Mouse (Mus musculus) intestine, embryonic 14.5 days (tissue): ENCODE data around the gene St8sia1. TPM values are rescaled to one million over a fixed set of nuclear protein-coding genes. Genes with fewer than 3 reads are reported as not detected.

ENCODE experiments used
- ATAC-seq: fragments of 200-750 bp; cut with Nextera tagmentation; replicated peaks from 2 replicates; pipeline ENCODE4 v1.8.0; 2017; ENCODE audit warnings: low read depth, moderate number of reproducible peaks, moderate TSS enrichment, moderate library complexity; ENCODE audit not compliant: low FRiP score, low TSS enrichment
- DNase-seq: peaks from one replicate; pipeline ENCODE4 v3.0.0-alpha.2; 2018; ENCODE audit warnings: low spot score
- H3K27ac ChIP-seq: fragments of 300-500 bp; sonication (generic); 2 replicates; pipeline ENCODE4 v1.5.1; 2014; ENCODE audit warnings: low read depth, mild to moderate bottlenecking, control low read depth
- H3K27me3 ChIP-seq: fragments of 300-500 bp; sonication (generic); replicated peaks from 2 replicates; pipeline ENCODE4 v1.6.1; 2014; ENCODE audit warnings: low read length, control low read depth; ENCODE audit not compliant: control insufficient read depth, insufficient read depth
- H3K36me3 ChIP-seq: fragments of 300-500 bp; sonication (generic); 2 replicates; pipeline ENCODE4 v1.6.1; 2014; ENCODE audit warnings: low read length, control low read depth; ENCODE audit not compliant: control insufficient read depth, insufficient read depth
- H3K4me1 ChIP-seq: fragments of 300-500 bp; sonication (generic); replicated peaks from 2 replicates; pipeline ENCODE4 v1.6.1; 2014; ENCODE audit warnings: low read length, control low read depth, mixed read lengths; ENCODE audit not compliant: control insufficient read depth, insufficient read depth
- H3K4me2 ChIP-seq: fragments of 300-500 bp; sonication (generic); 2 replicates; pipeline ENCODE4 v1.6.1; 2014; ENCODE audit warnings: low read length
- H3K4me3 ChIP-seq: fragments of 300-500 bp; sonication (generic); 2 replicates; pipeline ENCODE4 v1.5.1; 2014; ENCODE audit warnings: low read depth, low read length, control low read depth, mixed read lengths
- H3K9ac ChIP-seq: fragments of 300-500 bp; sonication (generic); 2 replicates; pipeline ENCODE4 v1.6.1; 2014; ENCODE audit warnings: mild to moderate bottlenecking, low read length
- H3K9me3 ChIP-seq: fragments of 300-500 bp; sonication (generic); 2 replicates; pipeline ENCODE4 v1.6.1; 2016; ENCODE audit warnings: low read length, control low read depth; ENCODE audit not compliant: control insufficient read depth
- WGBS: fragments of 180-500 bp; shearing (Covaris S2); extraction: QIAGEN DNeasy Blood & Tissue Kit; methylation state at CpG from one replicate; pipeline ENCODE4 v1.1.7; 2014; 5-methylcytosine and 5-hydroxymethylcytosine counted together
- polyA plus RNA-seq: library from polyadenylated mRNA; unstranded; fragments of >200 nt; fragmentation: Nextera tagmentation; extraction: Ambion mirVana; gene quantifications from 2 replicates; pipeline ENCODE4 v1.2.1, GENCODE M21; 2014

The St8sia1 gene
- polyA plus RNA-seq, 1 experiment from 2014 or later = 1.8 TPM

GRCm38 (mm10) chr6:142862265-142862664, 102.0 kb downstream of the St8sia1 start:
- Histone ChIP-seq H3K4me2 (no peak overlapping the region), H3K4me3 (no peak overlapping the region), H3K36me3 (no peaks in the 10 kb centered on the region), H3K27me3 (no peaks in the 10 kb centered on the region), H3K27ac (no peak overlapping the region), H3K9me3 (no peaks in the 10 kb centered on the region), H3K9ac (no peak overlapping the region), H3K4me1 (no peaks in the 10 kb centered on the region; the same call in none of the 2 replicates)
- ATAC-seq (no peak), DNase-seq (no peak)
- WGBS = 94% methylated on average over 3 of the region's 3 CpGs

GRCm38 (mm10) chr6:142860396-142860795, 103.9 kb downstream of the St8sia1 start:
- Histone ChIP-seq H3K9ac (no peak overlapping the region), H3K27me3 (no peaks in the 10 kb centered on the region), H3K9me3 (no peaks in the 10 kb centered on the region), H3K36me3 (no peaks in the 10 kb centered on the region), H3K4me1 (no peaks in the 10 kb centered on the region; the same call in none of the 2 replicates), H3K4me3 (no peak overlapping the region), H3K27ac (no peak overlapping the region), H3K4me2 (no peak overlapping the region)
- no peak for ATAC-seq
- WGBS = 90% methylated on average over 1 of the region's 1 CpGs
- no peak for DNase-seq

- H3K4me3 ChIP-seq = no peak overlapping the region
- no peak for ATAC-seq
- no peaks in the 10 kb centered on the region for H3K27me3 ChIP-seq
- no peaks in the 10 kb centered on the region for H3K36me3 ChIP-seq
- H3K4me2 ChIP-seq = no peak overlapping the region
- no peak overlapping the region for H3K27ac ChIP-seq
- WGBS = 82% methylated on average over 4 of the region's 4 CpGs
- H3K4me1 ChIP-seq = no peaks in the 10 kb centered on the region; the same call in none of the 2 replicates
- H3K9ac ChIP-seq = no peak overlapping the region
- no peaks in the 10 kb centered on the region for H3K9me3 ChIP-seq
- DNase-seq = no peak
These were observed 104.3 kb downstream of the St8sia1 start for GRCm38 (mm10) chr6:142859946-142860345.

- ATAC-seq (no peak), DNase-seq (peak; percentile 46)
- Histone ChIP-seq H3K4me2 (no peak overlapping the region), H3K4me1 (no peaks in the 10 kb centered on the region; the same call in none of the 2 replicates), H3K9me3 (no peaks in the 10 kb centered on the region), H3K27ac (no peak overlapping the region), H3K4me3 (no peak overlapping the region), H3K9ac (no peak overlapping the region), H3K27me3 (no peaks in the 10 kb centered on the region), H3K36me3 (no peaks in the 10 kb centered on the region)
- WGBS = 94% methylated on average over 2 of the region's 2 CpGs
These were observed 105.3 kb downstream of the St8sia1 start for GRCm38 (mm10) chr6:142858937-142859336.

- H3K36me3 ChIP-seq = no peaks in the 10 kb centered on the region
- no peaks in the 10 kb centered on the region; the same call in none of the 2 replicates for H3K4me1 ChIP-seq
- no peak overlapping the region for H3K4me2 ChIP-seq
- DNase-seq (no peak), ATAC-seq (no peak)
- 55% methylated on average over 3 of the region's 3 CpGs for WGBS
- H3K9me3 ChIP-seq = no peaks in the 10 kb centered on the region
- H3K27me3 ChIP-seq = no peaks in the 10 kb centered on the region
- no peak overlapping the region for H3K27ac ChIP-seq
- no peak overlapping the region for H3K4me3 ChIP-seq
- no peak overlapping the region for H3K9ac ChIP-seq
These were observed 107.9 kb downstream of the St8sia1 start for GRCm38 (mm10) chr6:142856258-142856874.

GRCm38 (mm10) chr6:142855761-142856160, 108.5 kb downstream of the St8sia1 start:
- 92% methylated on average over 5 of the region's 5 CpGs for WGBS
- ATAC-seq = no peak

GRCm38 (mm10) chr6:142852419-142853377, 111.6 kb downstream of the St8sia1 start:
- H3K36me3 ChIP-seq = no peaks in the 10 kb centered on the region

More at GRCm38 (mm10) chr6:142855761-142856160, 108.5 kb downstream of the St8sia1 start:
- Histone ChIP-seq H3K4me2 (no peak overlapping the region), H3K27ac (no peak overlapping the region), H3K9ac (no peak overlapping the region), H3K4me3 (no peak overlapping the region), H3K9me3 (no peaks in the 10 kb centered on the region), H3K4me1 (no peaks in the 10 kb centered on the region; the same call in none of the 2 replicates), H3K27me3 (no peaks in the 10 kb centered on the region), H3K36me3 (no peaks in the 10 kb centered on the region)
- no peak for DNase-seq

GRCm38 (mm10) chr6:142850436-142850835, 113.8 kb downstream of the St8sia1 start:
- WGBS = 90% methylated on average over 8 of the region's 8 CpGs

More at GRCm38 (mm10) chr6:142852419-142853377, 111.6 kb downstream of the St8sia1 start:
- 88% methylated on average over 6 of the region's 6 CpGs for WGBS
- no peak overlapping the region for H3K4me3 ChIP-seq
- no peak overlapping the region for H3K27ac ChIP-seq
- H3K4me2 ChIP-seq = no peak overlapping the region
- H3K4me1 ChIP-seq = no peaks in the 10 kb centered on the region; the same call in none of the 2 replicates
- no peak overlapping the region for H3K9ac ChIP-seq
- H3K27me3 ChIP-seq = no peaks in the 10 kb centered on the region
- no peaks in the 10 kb centered on the region for H3K9me3 ChIP-seq
- ATAC-seq (no peak), DNase-seq (peak; percentile 32)

More at GRCm38 (mm10) chr6:142850436-142850835, 113.8 kb downstream of the St8sia1 start:
- ATAC-seq (no peak), DNase-seq (no peak)
- no peak overlapping the region for H3K9ac ChIP-seq
- no peak overlapping the region for H3K27ac ChIP-seq
- no peak overlapping the region for H3K4me2 ChIP-seq
- no peaks in the 10 kb centered on the region for H3K36me3 ChIP-seq
- no peak overlapping the region for H3K4me3 ChIP-seq
- H3K4me1 ChIP-seq = no peaks in the 10 kb centered on the region
- H3K9me3 ChIP-seq = no peaks in the 10 kb centered on the region
- no peaks in the 10 kb centered on the region for H3K27me3 ChIP-seq
